Mouse (Mus musculus): Measurements from ENCODE around the gene Schip1. TPM values are rescaled to one million over a fixed set of nuclear protein-coding genes. Genes with fewer than 3 reads are reported as not detected.

The Schip1 gene
- 29.7 and 31.2 TPM in 2 replicates for polyA plus RNA-seq (2015; fragmentation: Nextera tagmentation; extraction: Ambion mirVana)

DNA sequence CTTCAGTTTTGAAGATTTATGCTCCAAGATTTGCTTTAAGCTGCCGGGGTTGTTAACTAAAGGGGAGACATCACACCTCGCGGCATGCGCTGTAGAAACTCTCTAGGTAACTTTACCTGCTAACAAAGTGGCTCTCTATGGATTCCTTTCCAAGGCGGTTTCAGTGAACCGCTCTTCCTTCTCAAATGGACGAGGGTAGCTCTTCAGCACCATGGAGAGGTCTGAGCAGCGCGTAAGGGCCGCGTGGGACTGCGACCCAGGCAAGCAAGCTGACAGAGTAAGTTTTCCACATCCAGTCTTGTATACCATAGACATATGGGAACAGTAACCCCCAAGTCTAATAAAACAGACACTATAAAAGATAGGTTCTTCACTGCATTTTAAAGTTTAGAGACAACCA is at the start of gene Schip1:
Gene Schip1 (plus strand): TSS at position 72 of the 400 bp plus-strand sequence.
- H3K4me3 ChIP-seq (ENCODE audit: low read length), result no peak within 1 kb of the TSS
- no peak for ATAC-seq

DNA sequence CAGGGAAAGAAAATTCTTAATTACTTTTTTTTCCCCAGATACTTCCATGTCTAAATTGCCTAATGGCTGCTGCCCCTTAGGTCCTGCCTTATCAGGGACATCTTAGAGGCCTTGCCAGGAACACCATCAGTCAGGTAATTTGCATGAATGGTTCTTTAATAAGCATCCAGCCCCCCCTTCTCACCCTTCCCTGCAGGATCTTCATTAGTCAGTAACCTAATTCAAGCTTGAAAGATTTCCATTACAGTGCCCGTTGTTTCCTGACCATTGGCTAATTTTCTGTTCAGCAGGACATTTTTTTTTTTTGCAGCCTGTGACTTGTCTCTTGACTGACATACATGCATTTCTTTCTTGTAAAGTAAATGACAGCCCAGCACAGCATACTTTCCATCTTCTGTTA is 48.8 kb upstream of the Schip1 start:
- Histone ChIP-seq H3K9me3 (ENCODE audit: control insufficient read depth, low read length) (no peaks in the 10 kb centered on the region), H3K27me3 (replicated peaks; ENCODE audit: control insufficient read depth, insufficient read depth, low read length) (no peaks in the 10 kb centered on the region), H3K36me3 (ENCODE audit: control insufficient read depth, insufficient read depth, low read length) (no peaks in the 10 kb centered on the region), H3K4me1 (ENCODE audit: control insufficient read depth, insufficient read depth, low read length) (no peaks in the 10 kb centered on the region), H3K27ac (ENCODE audit: low read length) (no peak overlapping the region), H3K9ac (ENCODE audit: low read depth, low read length) (no peak overlapping the region), H3K4me2 (ENCODE audit: low read depth, low read length) (no peak overlapping the region), H3K4me3 (ENCODE audit: low read length) (no peak overlapping the region)
- 68% methylated on average over 1 of the region's 1 CpGs for WGBS
- no peak for ATAC-seq

More for the DNA sequence above, at the start of gene Schip1:
- Histone ChIP-seq H3K9ac (ENCODE audit: low read depth, low read length) (no peak within 1 kb of the TSS), H3K4me1 (ENCODE audit: control insufficient read depth, insufficient read depth, low read length) (no peaks in the 10 kb centered on the region), H3K9me3 (ENCODE audit: control insufficient read depth, low read length) (no peaks in the 10 kb centered on the region), H3K4me2 (ENCODE audit: low read depth, low read length) (no peak within 1 kb of the TSS), H3K27ac (ENCODE audit: low read length) (no peak within 1 kb of the TSS), H3K27me3 (replicated peaks; ENCODE audit: control insufficient read depth, insufficient read depth, low read length) (no peaks in the 10 kb centered on the region), H3K36me3 (ENCODE audit: control insufficient read depth, insufficient read depth, low read length) (no peaks in the 10 kb centered on the region)
- WGBS, result 26% methylated on average over 12 of the region's 12 CpGs

- WGBS, result 66% methylated on average over 4 of the region's 4 CpGs
- Histone ChIP-seq H3K36me3 (ENCODE audit: control insufficient read depth, insufficient read depth, low read length) (no peaks in the 10 kb centered on the region), H3K27ac (ENCODE audit: low read length) (no peak overlapping the region), H3K4me3 (ENCODE audit: low read length) (no peak overlapping the region), H3K4me1 (ENCODE audit: control insufficient read depth, insufficient read depth, low read length) (no peaks in the 10 kb centered on the region), H3K4me2 (ENCODE audit: low read depth, low read length) (no peak overlapping the region), H3K9me3 (ENCODE audit: control insufficient read depth, low read length) (no peaks in the 10 kb centered on the region), H3K9ac (ENCODE audit: low read depth, low read length) (no peak overlapping the region), H3K27me3 (replicated peaks; ENCODE audit: control insufficient read depth, insufficient read depth, low read length) (no peaks in the 10 kb centered on the region)
- ATAC-seq, result no peak
These were observed 45.2 kb upstream of the Schip1 start for GRCm38 (mm10) chr3:68019401-68019800.

GRCm38 (mm10) chr3:68036097-68036496 is 28.5 kb upstream of the Schip1 start:
- no peak for ATAC-seq

DNA sequence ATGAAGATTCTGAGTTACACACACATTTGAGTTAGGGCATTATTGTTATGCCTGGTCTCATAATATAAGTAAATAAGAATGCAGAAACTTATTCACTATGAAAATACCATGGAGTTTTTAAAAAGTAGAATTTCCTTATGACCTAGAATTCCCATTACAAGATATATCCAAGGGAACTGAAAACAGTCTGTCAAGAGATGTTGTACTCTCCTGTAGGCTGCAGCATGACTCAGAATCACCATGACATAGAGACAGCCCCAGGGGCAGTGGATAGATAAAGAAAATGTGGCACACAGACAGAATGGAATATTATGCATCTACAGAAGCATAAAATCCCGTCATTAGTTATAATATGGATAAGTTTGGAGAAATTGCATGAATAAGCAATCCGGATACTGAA is 21.7 kb upstream of the Schip1 start:
- Histone ChIP-seq H3K4me1 (ENCODE audit: control insufficient read depth, insufficient read depth, low read length) (no peaks in the 10 kb centered on the region), H3K27ac (ENCODE audit: low read length) (no peak overlapping the region), H3K9me3 (ENCODE audit: control insufficient read depth, low read length) (no peaks in the 10 kb centered on the region), H3K4me3 (ENCODE audit: low read length) (no peak overlapping the region), H3K9ac (ENCODE audit: low read depth, low read length) (no peak overlapping the region), H3K4me2 (ENCODE audit: low read depth, low read length) (no peak overlapping the region), H3K36me3 (ENCODE audit: control insufficient read depth, insufficient read depth, low read length) (no peaks in the 10 kb centered on the region), H3K27me3 (replicated peaks; ENCODE audit: control insufficient read depth, insufficient read depth, low read length) (no peaks in the 10 kb centered on the region)
- no peak for ATAC-seq
- WGBS, result 91% methylated on average over 2 of the region's 2 CpGs

More at GRCm38 (mm10) chr3:68036097-68036496, 28.5 kb upstream of the Schip1 start:
- no peaks in the 10 kb centered on the region for H3K36me3 ChIP-seq (ENCODE audit: control insufficient read depth, insufficient read depth, low read length)
- no peaks in the 10 kb centered on the region for H3K27me3 ChIP-seq (replicated peaks; ENCODE audit: control insufficient read depth, insufficient read depth, low read length)
- no peak overlapping the region for H3K9ac ChIP-seq (ENCODE audit: low read depth, low read length)
- H3K27ac ChIP-seq (ENCODE audit: low read length), result no peak overlapping the region
- WGBS, result 56% methylated on average over 3 of the region's 3 CpGs
- H3K4me3 ChIP-seq (ENCODE audit: low read length), result no peak overlapping the region
- H3K4me1 ChIP-seq (ENCODE audit: control insufficient read depth, insufficient read depth, low read length), result no peaks in the 10 kb centered on the region
- H3K9me3 ChIP-seq (ENCODE audit: control insufficient read depth, low read length), result no peaks in the 10 kb centered on the region
- H3K4me2 ChIP-seq (ENCODE audit: low read depth, low read length), result no peak overlapping the region

DNA sequence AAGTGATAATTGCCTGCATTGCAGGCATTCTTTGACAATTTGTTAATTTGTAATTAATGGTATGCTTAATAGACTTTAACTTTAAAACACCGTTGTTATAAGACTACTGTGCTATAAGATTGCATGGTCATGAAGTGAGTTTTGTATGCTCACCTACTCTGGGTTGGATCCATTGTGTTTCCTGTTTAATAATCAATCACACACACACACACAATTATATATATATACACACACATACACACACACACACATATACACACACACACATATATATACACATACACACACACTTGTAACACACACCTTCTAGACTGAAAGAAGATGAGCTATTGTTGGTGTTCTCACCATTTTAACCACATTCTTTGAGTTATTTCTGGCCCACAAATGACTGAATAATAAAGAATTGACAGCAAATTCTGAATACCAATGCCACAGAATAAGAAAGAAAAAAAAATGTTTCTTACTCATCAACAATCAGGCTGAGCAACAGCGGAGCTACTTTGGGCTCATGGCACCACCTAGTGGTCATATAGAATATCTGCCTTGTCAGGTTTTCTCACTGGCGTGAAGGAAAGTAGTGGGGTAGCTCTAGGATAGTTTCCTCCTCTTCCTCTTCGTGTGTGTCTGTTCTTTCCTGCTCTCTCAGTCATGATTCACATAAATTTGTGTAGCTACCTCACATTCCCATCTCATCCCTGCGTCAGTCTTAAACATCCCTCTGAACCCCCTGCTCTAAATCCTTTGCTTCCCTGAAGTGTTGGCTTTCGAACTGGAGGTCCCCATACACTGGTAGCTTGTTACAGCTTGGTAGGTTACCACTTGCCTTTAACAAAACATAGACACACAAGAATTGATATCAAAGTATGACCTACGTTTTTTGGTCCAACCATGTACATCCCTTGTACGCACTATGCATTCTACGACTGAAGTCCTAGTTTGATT is 18.9 kb upstream of the Schip1 start:
- Histone ChIP-seq H3K9ac (ENCODE audit: low read depth, low read length) (no peak overlapping the region), H3K4me3 (ENCODE audit: low read length) (no peak overlapping the region), H3K36me3 (ENCODE audit: control insufficient read depth, insufficient read depth, low read length) (no peaks in the 10 kb centered on the region), H3K27me3 (replicated peaks; ENCODE audit: control insufficient read depth, insufficient read depth, low read length) (no peaks in the 10 kb centered on the region), H3K27ac (ENCODE audit: low read length) (no peak overlapping the region), H3K4me2 (ENCODE audit: low read depth, low read length) (no peak overlapping the region), H3K9me3 (ENCODE audit: control insufficient read depth, low read length) (no peaks in the 10 kb centered on the region), H3K4me1 (ENCODE audit: control insufficient read depth, insufficient read depth, low read length) (no peaks in the 10 kb centered on the region)
- 48% methylated on average over 9 of the region's 9 CpGs for WGBS
- no peak for ATAC-seq

- Histone ChIP-seq H3K4me1 (ENCODE audit: control insufficient read depth, insufficient read depth, low read length) (no peaks in the 10 kb centered on the region), H3K4me2 (ENCODE audit: low read depth, low read length) (no peak overlapping the region), H3K9me3 (ENCODE audit: control insufficient read depth, low read length) (no peaks in the 10 kb centered on the region), H3K27me3 (replicated peaks; ENCODE audit: control insufficient read depth, insufficient read depth, low read length) (no peaks in the 10 kb centered on the region), H3K27ac (ENCODE audit: low read length) (no peak overlapping the region), H3K4me3 (ENCODE audit: low read length) (no peak overlapping the region), H3K9ac (ENCODE audit: low read depth, low read length) (no peak overlapping the region), H3K36me3 (ENCODE audit: control insufficient read depth, insufficient read depth, low read length) (no peaks in the 10 kb centered on the region)
- WGBS, result 48% methylated on average over 2 of the region's 2 CpGs
- no peak for ATAC-seq
These were observed 11.1 kb upstream of the Schip1 start for GRCm38 (mm10) chr3:68053538-68053937.

GRCm38 (mm10) chr3:68055071-68055470 is 9.5 kb upstream of the Schip1 start:
- Histone ChIP-seq H3K36me3 (ENCODE audit: control insufficient read depth, insufficient read depth, low read length) (no peaks in the 10 kb centered on the region), H3K4me2 (ENCODE audit: low read depth, low read length) (no peak overlapping the region), H3K27me3 (replicated peaks; ENCODE audit: control insufficient read depth, insufficient read depth, low read length) (no peaks in the 10 kb centered on the region), H3K9ac (ENCODE audit: low read depth, low read length) (no peak overlapping the region), H3K9me3 (ENCODE audit: control insufficient read depth, low read length) (no peaks in the 10 kb centered on the region), H3K4me1 (ENCODE audit: control insufficient read depth, insufficient read depth, low read length) (no peaks in the 10 kb centered on the region), H3K4me3 (ENCODE audit: low read length) (no peak overlapping the region), H3K27ac (ENCODE audit: low read length) (no peak overlapping the region)
- ATAC-seq, result no peak
- 55% methylated on average over 13 of the region's 13 CpGs for WGBS

GRCm38 (mm10) chr3:68056373-68057275 is 8.0 kb upstream of the Schip1 start:
- H3K9ac ChIP-seq (ENCODE audit: low read depth, low read length), result 0 out of 2 replicates have a peak overlapping the region, but pooled peaks have one; percentile 37
- no peaks in the 10 kb centered on the region for H3K9me3 ChIP-seq (ENCODE audit: control insufficient read depth, low read length)
- peak overlapping the region; percentile 42 for H3K4me3 ChIP-seq (ENCODE audit: low read length)
- no peaks in the 10 kb centered on the region for H3K4me1 ChIP-seq (ENCODE audit: control insufficient read depth, insufficient read depth, low read length)
- no peak overlapping the region for H3K27ac ChIP-seq (ENCODE audit: low read length)
- no peaks in the 10 kb centered on the region for H3K27me3 ChIP-seq (replicated peaks; ENCODE audit: control insufficient read depth, insufficient read depth, low read length)
- 0 out of 2 replicates have a peak, but pooled peaks have one; percentile 42 for ATAC-seq
- peak overlapping the region; percentile 37 for H3K4me2 ChIP-seq (ENCODE audit: low read depth, low read length)
- WGBS, result 49% methylated on average over 23 of the region's 23 CpGs
- H3K36me3 ChIP-seq (ENCODE audit: control insufficient read depth, insufficient read depth, low read length), result no peaks in the 10 kb centered on the region

All from intestine, embryonic 16.5 days (tissue).